Mouse (Mus musculus) midbrain, postnatal 0 days (tissue): ENCODE data around the gene Gm20388. TPM values are rescaled to one million over a fixed set of nuclear protein-coding genes. Genes with fewer than 3 reads are reported as not detected.

Experiments used
- ATAC-seq: fragments of 200-750 bp; cut with Nextera tagmentation; 2 replicates; pipeline ENCODE4 v1.8.0; 2017; ENCODE audit warnings: moderate number of reproducible peaks, mild to moderate bottlenecking, moderate TSS enrichment, moderate library complexity; ENCODE audit not compliant: low FRiP score
- DNase-seq: peaks from one replicate; pipeline ENCODE4 v3.0.0-alpha.2; 2015; ENCODE audit warnings: low spot score
- H3K27ac ChIP-seq: fragments of 300-500 bp; sonication (generic); 2 replicates; pipeline ENCODE4 v1.5.1; 2014; ENCODE audit warnings: low read depth, mild to moderate bottlenecking, low read length, mixed read lengths
- H3K27me3 ChIP-seq: fragments of 300-500 bp; sonication (generic); 2 replicates; pipeline ENCODE4 v1.6.1; 2014; ENCODE audit warnings: low read length, control low read depth, mixed read lengths; ENCODE audit not compliant: insufficient read depth
- H3K36me3 ChIP-seq: fragments of 300-500 bp; sonication (generic); 2 replicates; pipeline ENCODE4 v1.6.1; 2014; ENCODE audit warnings: low read length, control low read depth, mixed read lengths; ENCODE audit not compliant: insufficient read depth
- H3K4me1 ChIP-seq: fragments of 300-500 bp; sonication (generic); 2 replicates; pipeline ENCODE4 v1.6.1; 2014; ENCODE audit warnings: mild to moderate bottlenecking, control low read depth, antibody characterized with exemption, low read length, mixed read lengths; ENCODE audit not compliant: insufficient read depth
- H3K4me2 ChIP-seq: fragments of 300-500 bp; sonication (generic); 2 replicates; pipeline ENCODE4 v1.6.1; 2014; ENCODE audit warnings: low read depth, mild to moderate bottlenecking, low read length, mixed read lengths; ENCODE audit not compliant: poor library complexity, severe bottlenecking
- H3K4me3 ChIP-seq: fragments of 300-500 bp; sonication (generic); 2 replicates; pipeline ENCODE4 v1.5.1; 2014; ENCODE audit warnings: low read depth, mild to moderate bottlenecking, low read length, moderate library complexity
- H3K9ac ChIP-seq: fragments of 300-500 bp; sonication (generic); replicated peaks from 2 replicates; pipeline ENCODE4 v1.6.1; 2014; ENCODE audit warnings: mild to moderate bottlenecking, low read length, moderate library complexity, mixed read lengths; ENCODE audit not compliant: poor library complexity, severe bottlenecking
- H3K9me3 ChIP-seq: fragments of 300-500 bp; sonication (generic); 2 replicates; pipeline ENCODE4 v1.6.1; 2016; ENCODE audit warnings: low read length, control low read depth
- CTCF ChIP-seq: IDR thresholded peaks from 2 replicates; pipeline ENCODE4 v1.5.1; 2016; ENCODE audit warnings: antibody characterized with exemption, mild to moderate bottlenecking
- WGBS: fragments of 180-500 bp; shearing (Covaris S2); extraction: QIAGEN DNeasy Blood & Tissue Kit; methylation state at CpG from one replicate; pipeline ENCODE4 v1.1.7; 2014; 5-methylcytosine and 5-hydroxymethylcytosine counted together
- polyA plus RNA-seq: library from polyadenylated mRNA; unstranded; fragments of >200 nt; fragmentation: Nextera tagmentation; extraction: Ambion mirVana; gene quantifications from 2 replicates; pipeline ENCODE4 v1.2.1, GENCODE M21; 2015
- total RNA-seq: library from RNA; depleted of rRNA; stranded (reverse); fragments of >200 nt; gene quantifications from 2 replicates; pipeline ENCODE4 v1.2.3, GENCODE M21; 2014

The Gm20388 gene
- total and polyA plus RNA-seq, 2 experiments from 2014 or later = 74.2 TPM; not detected in 1

- no peak overlapping the region for H3K27ac ChIP-seq
- no peak for DNase-seq
- ATAC-seq = no peak
- H3K27me3 ChIP-seq = no peaks in the 10 kb centered on the region
- 21% methylated on average over 1 of the region's 1 CpGs for WGBS
- H3K9me3 ChIP-seq = no peaks in the 10 kb centered on the region
- no peak overlapping the region for H3K9ac ChIP-seq
- TF ChIP-seq CTCF = no peak
- H3K4me1 ChIP-seq = no peaks in the 10 kb centered on the region
- no peak overlapping the region for H3K4me2 ChIP-seq
- H3K4me3 ChIP-seq = no peak overlapping the region
- no peaks in the 10 kb centered on the region for H3K36me3 ChIP-seq
Observed at GRCm38 (mm10) chr8:122960932-122961331, 3050.3 kb downstream of the Gm20388 start.

- 77% methylated on average over 2 of the region's 2 CpGs for WGBS
- DNase-seq = no peak
- no peaks in the 10 kb centered on the region for H3K36me3 ChIP-seq
- H3K9ac ChIP-seq = no peak overlapping the region
- no peak overlapping the region for H3K4me2 ChIP-seq
- H3K4me3 ChIP-seq = no peak overlapping the region
- no peaks in the 10 kb centered on the region for H3K4me1 ChIP-seq
- H3K27me3 ChIP-seq = no peaks in the 10 kb centered on the region
- no peak for ATAC-seq
- no peak overlapping the region for H3K27ac ChIP-seq
- TF ChIP-seq CTCF = no peak
- no peaks in the 10 kb centered on the region for H3K9me3 ChIP-seq
Observed at GRCm38 (mm10) chr8:122961458-122961857, 3050.8 kb downstream of the Gm20388 start.

GRCm38 (mm10) chr8:122962046-122962445, 3051.4 kb downstream of the Gm20388 start:
- Histone ChIP-seq H3K4me2 (no peak overlapping the region), H3K9me3 (no peaks in the 10 kb centered on the region), H3K4me1 (no peaks in the 10 kb centered on the region), H3K4me3 (no peak overlapping the region), H3K36me3 (no peaks in the 10 kb centered on the region), H3K27me3 (no peaks in the 10 kb centered on the region), H3K27ac (no peak overlapping the region), H3K9ac (no peak overlapping the region)
- 65% methylated on average over 5 of the region's 5 CpGs for WGBS
- no peak for ATAC-seq
- no peak for TF ChIP-seq CTCF
- no peak for DNase-seq

GRCm38 (mm10) chr8:122966638-122967037, 3056.0 kb downstream of the Gm20388 start:
- 0 out of 2 replicates have a peak, but pooled peaks cover 4% of the 10 kb centered on the region for H3K36me3 ChIP-seq
- H3K27ac ChIP-seq = no peak overlapping the region
- no peak overlapping the region for H3K9ac ChIP-seq
- no peak overlapping the region for H3K4me3 ChIP-seq
- TF ChIP-seq CTCF = no peak
- no peak overlapping the region for H3K4me2 ChIP-seq
- ATAC-seq (no peak), DNase-seq (no peak)
- WGBS = 81% methylated on average over 3 of the region's 3 CpGs
- no peaks in the 10 kb centered on the region for H3K27me3 ChIP-seq
- no peaks in the 10 kb centered on the region for H3K4me1 ChIP-seq
- no peaks in the 10 kb centered on the region for H3K9me3 ChIP-seq

- DNase-seq = no peak
- H3K9me3 ChIP-seq = no peaks in the 10 kb centered on the region
- TF ChIP-seq CTCF = no peak
- no peaks in the 10 kb centered on the region for H3K27me3 ChIP-seq
- no peaks in the 10 kb centered on the region for H3K4me1 ChIP-seq
- no peak overlapping the region for H3K4me2 ChIP-seq
- H3K36me3 ChIP-seq = 0 out of 2 replicates have a peak, but pooled peaks cover 4% of the 10 kb centered on the region
- H3K9ac ChIP-seq = no peak overlapping the region
- ATAC-seq = no peak
- 93% methylated on average over 3 of the region's 3 CpGs for WGBS
- H3K27ac ChIP-seq = no peak overlapping the region
- no peak overlapping the region for H3K4me3 ChIP-seq
Observed at GRCm38 (mm10) chr8:122968145-122968544, 3057.5 kb downstream of the Gm20388 start.

GRCm38 (mm10) chr8:122969964-122970620, 3059.5 kb downstream of the Gm20388 start:
- H3K9ac ChIP-seq = no peak overlapping the region
- DNase-seq (no peak), ATAC-seq (no peak)
- 94% methylated on average over 3 of the region's 3 CpGs for WGBS
- H3K4me2 ChIP-seq = no peak overlapping the region
- no peak overlapping the region for H3K27ac ChIP-seq
- H3K9me3 ChIP-seq = no peaks in the 10 kb centered on the region
- 0 out of 2 replicates have a peak, but pooled peaks cover 4% of the 10 kb centered on the region for H3K36me3 ChIP-seq
- no peaks in the 10 kb centered on the region for H3K4me1 ChIP-seq
- H3K27me3 ChIP-seq = no peaks in the 10 kb centered on the region
- no peak overlapping the region for H3K4me3 ChIP-seq
- no peak for TF ChIP-seq CTCF
